Mouse (Mus musculus) erythroblast, embryonic 14.5 days (primary cell): Measurements from ENCODE around the gene Mks1.

Source experiments
- GATA1 ChIP-seq: IDR thresholded peaks from 2 replicates; pipeline ENCODE4 v1.6.1; 2012; ENCODE audit warnings: low read length, inconsistent platforms, mixed read lengths
- TAL1 ChIP-seq: IDR thresholded peaks from 3 replicates; pipeline ENCODE4 v1.6.1; 2012; ENCODE audit warnings: low read length, inconsistent platforms, mixed read lengths

- no peak for TF ChIP-seq TAL1
- TF ChIP-seq GATA1 = no peak
These were observed 5.9 kb upstream of the Mks1 start for GRCm38 (mm10) chr11:87846968-87847600.
